ENCODE assay signal across 18 mouse cellular contexts in the genomic region with DNA sequence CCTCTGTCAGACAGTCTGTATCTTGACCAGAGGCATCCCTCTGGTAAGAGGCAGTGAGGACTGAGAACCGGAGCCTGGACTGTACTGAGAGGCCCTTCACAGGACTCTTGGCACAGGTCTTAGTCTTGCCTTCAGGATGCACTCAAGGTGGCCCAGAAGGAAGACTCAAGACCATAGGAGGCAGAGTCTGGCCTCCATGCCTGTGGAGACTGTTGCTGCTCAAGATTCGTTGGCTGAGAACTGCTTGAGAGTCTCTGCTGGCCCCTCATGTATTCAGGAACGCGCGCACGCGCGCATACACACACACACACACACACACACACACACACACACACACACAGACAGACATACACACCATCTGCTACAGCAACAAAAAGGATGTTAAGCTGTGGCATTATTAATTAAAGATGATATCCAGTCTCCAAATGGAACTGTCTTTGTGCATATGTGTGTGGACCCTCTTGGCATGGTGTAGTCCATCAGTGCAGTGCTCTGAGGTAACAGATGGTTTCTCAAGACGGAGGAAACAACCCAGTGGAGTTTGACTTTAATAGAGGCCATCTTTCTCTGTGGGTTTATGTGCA.
"Had no signal": no experiment of that assay in that cellular context is flagged by ENCODE, and none has a peak within 500 bp of the region (broad histone marks: within the 10 kb centered on the region; RNA-seq: fewer than 3 reads in every experiment).

No protein-coding gene starts in this region.

- DNase-seq: kidney, adult 9 months; kidney, postnatal 36 days; layer of hippocampus, adult 9-11 months; layer of hippocampus, postnatal 36 days; lung, embryonic 14.5 days; lung, postnatal 10 days; midbrain, embryonic 14.5 days; retina, postnatal 1 day; right cerebral cortex, postnatal 4 days; spleen, adult 18-20 months; thymus, adult 18-20 months; thymus, postnatal 14 days had no signal

- H3K9ac ChIP-seq: limb, embryonic 15.5 days; liver, embryonic 12.5 days; lung, embryonic 14.5 days; neural tube, embryonic 12.5 days had no signal

- H3K4me2 ChIP-seq: limb, embryonic 15.5 days; liver, embryonic 12.5 days; lung, embryonic 14.5 days; neural tube, embryonic 12.5 days had no signal

- H3K4me1 ChIP-seq: liver, embryonic 12.5 days; neural tube, embryonic 12.5 days had no signal

- H3K4me3 ChIP-seq: limb, embryonic 15.5 days; liver, embryonic 12.5 days; megakaryocyte, embryonic 14.5 days; neural tube, embryonic 12.5 days had no signal

- H3K36me3 ChIP-seq: limb, embryonic 15.5 days; liver, embryonic 12.5 days had no signal

- H3K27ac ChIP-seq: kidney, postnatal 0 days; limb, embryonic 15.5 days; liver, embryonic 12.5 days; macrophage; neural tube, embryonic 12.5 days had no signal

- ATAC-seq: liver, embryonic 12.5 days had no signal

- H3K9me3 ChIP-seq: limb, embryonic 15.5 days; liver, embryonic 12.5 days; neural tube, embryonic 12.5 days had no signal
